Mouse (Mus musculus): ENCODE measurements around the gene Pitpnm2. TPM values are rescaled to one million over a fixed set of nuclear protein-coding genes. Genes with fewer than 3 reads are reported as not detected.

Gene Pitpnm2
- polyA plus RNA-seq (2012; ENCODE audit: low replicate concordance): 61.4 and 81.9 TPM in 2 replicates

GRCm38 (mm10) chr5:124249614-124250591 is at the start of gene Pitpnm2:
TSS of gene Pitpnm2 (minus strand) at chr5:124249760.

GRCm38 (mm10) chr5:124115990-124116845 is 133.3 kb downstream of the Pitpnm2 start, which contains the start of gene Arl6ip4:
TSS of gene Arl6ip4 (plus strand) at chr5:124116089.

GRCm38 (mm10) chr5:124111742-124112497 is 137.6 kb downstream of the Pitpnm2 start, which contains the start of gene Ogfod2:
TSS of gene Ogfod2 (plus strand) at chr5:124112297.

GRCm38 (mm10) chr5:124095596-124096232 is 153.8 kb downstream of the Pitpnm2 start, which contains the start of gene Abcb9:
TSS of gene Abcb9 (minus strand) at chr5:124095798.

Other genes with a start within 250 kb of the Pitpnm2 start
- 221 and 506 TPM in 2 replicates for gene Vps37b, start 217.5 kb downstream of the Pitpnm2 start, polyA plus RNA-seq (2012; ENCODE audit: low replicate concordance)
- gene Abcb9, start 154.0 kb downstream of the Pitpnm2 start, polyA plus RNA-seq (2012; ENCODE audit: low replicate concordance): 14.4 and 20.3 TPM in 2 replicates
- 48.9 and 92.4 TPM in 2 replicates for gene Ogfod2, start 137.5 kb downstream of the Pitpnm2 start, polyA plus RNA-seq (2012; ENCODE audit: low replicate concordance)
- gene Arl6ip4, start 133.7 kb downstream of the Pitpnm2 start, polyA plus RNA-seq (2012; ENCODE audit: low replicate concordance): 61.9 and 70.4 TPM in 2 replicates
- 2.8 and 7.4 TPM in 2 replicates for gene Mphosph9, start 78.2 kb upstream of the Pitpnm2 start, polyA plus RNA-seq (2012; ENCODE audit: low replicate concordance)
- gene 2810006K23Rik, start 78.3 kb upstream of the Pitpnm2 start, polyA plus RNA-seq (2012; ENCODE audit: low replicate concordance): 1.3 and 5.6 TPM in 2 replicates
- gene Cdk2ap1, start 113.3 kb upstream of the Pitpnm2 start, polyA plus RNA-seq (2012; ENCODE audit: low replicate concordance): 84.3 and 115 TPM in 2 replicates
- gene Sbno1, start 176.2 kb upstream of the Pitpnm2 start, polyA plus RNA-seq (2012; ENCODE audit: low replicate concordance): 19.3 and 24.4 TPM in 2 replicates
- gene Kmt5a, start 190.2 kb upstream of the Pitpnm2 start, polyA plus RNA-seq (2012; ENCODE audit: low replicate concordance): 48.2 and 82.2 TPM in 2 replicates
- gene Rilpl2, start 228.6 kb upstream of the Pitpnm2 start, polyA plus RNA-seq (2012; ENCODE audit: low replicate concordance): 43.6 and 83.7 TPM in 2 replicates
- gene Snrnp35, start 233.4 kb upstream of the Pitpnm2 start, polyA plus RNA-seq (2012; ENCODE audit: low replicate concordance): 9.6 and 10.5 TPM in 2 replicates